Mouse (Mus musculus) myocyte (in vitro differentiated cells): ENCODE data around the gene Pdlim5.

Source experiments
- CEBPB ChIP-seq: IDR thresholded peaks from 2 replicates; pipeline ENCODE4 v1.6.1; 2011; ENCODE audit warnings: mild to moderate bottlenecking, moderate library complexity; ENCODE audit not compliant: poor library complexity, insufficient read depth, severe bottlenecking
- E2F4 ChIP-seq: IDR thresholded peaks from one replicate; pipeline ENCODE4 v1.6.1; 2011; ENCODE audit warnings: mild to moderate bottlenecking, control low read depth, moderate library complexity; ENCODE audit not compliant: insufficient read depth
- MAX ChIP-seq: IDR thresholded peaks from one replicate; pipeline ENCODE4 v1.6.1; 2011; ENCODE audit warnings: low read depth, mild to moderate bottlenecking, control low read depth
- MYOG ChIP-seq, 3 experiments: IDR thresholded peaks; one replicate each; pipeline ENCODE4 v1.6.1; 2011; ENCODE audit warnings: control low read depth in 2 of 3, low read depth in 2 of 3, mild to moderate bottlenecking in 2 of 3; ENCODE audit not compliant: insufficient read length in 2 of 3, control insufficient read depth in 1 of 3, insufficient read depth in 1 of 3
- POLR2A ChIP-seq: IDR thresholded peaks from one replicate; pipeline ENCODE4 v1.6.1; 2011; ENCODE audit warnings: low read depth, mild to moderate bottlenecking, control low read depth, moderate library complexity; ENCODE audit not compliant: insufficient read length
- POLR2AphosphoS2 ChIP-seq: IDR thresholded peaks from one replicate; pipeline ENCODE4 v1.6.1; 2011; ENCODE audit warnings: low read depth, control low read depth; ENCODE audit not compliant: insufficient read length
- TCF12 ChIP-seq: IDR thresholded peaks from one replicate; pipeline ENCODE4 v1.6.1; 2011; ENCODE audit warnings: mild to moderate bottlenecking, control low read depth; ENCODE audit not compliant: poor library complexity, insufficient read depth, severe bottlenecking
- TCF3 ChIP-seq: IDR thresholded peaks from one replicate; pipeline ENCODE4 v1.6.1; 2011; ENCODE audit warnings: low read depth, control low read depth; ENCODE audit not compliant: insufficient read length
- USF1 ChIP-seq: IDR thresholded peaks from one replicate; pipeline ENCODE4 v1.6.1; 2011; ENCODE audit warnings: low read depth, mild to moderate bottlenecking, control low read depth, moderate library complexity

GRCm38 (mm10) chr3:142209981-142210380, 185.5 kb downstream of the Pdlim5 start:
- TF ChIP-seq USF1 (no peak), POLR2A (no peak), E2F4 (no peak), TCF12 (no peak), MYOG (IDR thresholded peaks at IDR 0.05; ENCODE audit: control insufficient read depth in 1 of 3, insufficient read depth in 1 of 3, insufficient read length in 2 of 3, low read depth in 2 of 3) (no peak), MAX (no peak), TCF3 (no peak), POLR2AphosphoS2 (no peak), CEBPB (no peak)
